Mouse (Mus musculus) kidney, postnatal 36 days (tissue): Measurements from ENCODE around the gene Elfn1.

ENCODE experiments used
- DNase-seq, 2 experiments: peaks; one replicate each; pipeline ENCODE4 v3.0.0; 2021 to 2022; ENCODE audit warnings: mixed read lengths in 2 of 2

The Elfn1 gene

DNA sequence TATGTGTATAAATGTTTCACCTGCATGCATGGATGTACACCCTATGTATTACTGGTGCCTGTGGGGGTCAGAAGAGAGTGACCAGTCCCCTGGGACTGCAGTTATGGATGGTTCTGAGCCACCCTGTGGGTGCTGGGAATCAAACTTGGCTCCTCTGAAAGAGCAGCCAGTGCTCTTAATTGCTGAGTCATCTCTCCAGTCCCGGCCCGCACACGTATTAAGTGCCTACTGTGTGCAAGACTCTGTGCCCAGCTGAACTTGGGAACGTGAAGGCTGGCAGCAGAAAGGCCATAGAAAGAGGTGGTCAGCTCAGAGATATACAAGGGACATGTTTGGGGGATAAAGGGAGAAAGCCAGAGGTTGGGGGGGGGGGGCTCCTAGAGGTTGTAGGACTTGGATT is 68.8 kb downstream of the Elfn1 start:
- no peak for DNase-seq

DNA sequence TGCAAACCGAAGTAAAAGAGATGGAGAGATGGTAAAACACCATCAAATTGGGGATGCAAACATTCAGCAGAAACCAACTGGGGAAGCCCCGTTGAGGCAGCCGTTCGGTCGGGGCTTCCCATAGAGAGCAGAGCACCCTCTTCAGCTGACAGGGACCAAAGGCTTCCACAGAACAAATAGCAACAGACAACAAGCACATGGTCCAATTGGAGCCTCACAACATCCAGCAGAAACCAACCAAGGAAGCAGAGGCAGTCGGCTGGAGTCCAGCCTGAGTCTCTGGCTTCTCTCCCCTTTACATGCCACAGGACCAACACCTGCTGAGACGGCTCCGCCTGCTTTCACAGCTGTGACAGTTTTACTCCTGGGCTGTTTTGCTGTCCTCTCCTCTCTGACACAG is 69.7 kb downstream of the Elfn1 start:
- no peak for DNase-seq

DNA sequence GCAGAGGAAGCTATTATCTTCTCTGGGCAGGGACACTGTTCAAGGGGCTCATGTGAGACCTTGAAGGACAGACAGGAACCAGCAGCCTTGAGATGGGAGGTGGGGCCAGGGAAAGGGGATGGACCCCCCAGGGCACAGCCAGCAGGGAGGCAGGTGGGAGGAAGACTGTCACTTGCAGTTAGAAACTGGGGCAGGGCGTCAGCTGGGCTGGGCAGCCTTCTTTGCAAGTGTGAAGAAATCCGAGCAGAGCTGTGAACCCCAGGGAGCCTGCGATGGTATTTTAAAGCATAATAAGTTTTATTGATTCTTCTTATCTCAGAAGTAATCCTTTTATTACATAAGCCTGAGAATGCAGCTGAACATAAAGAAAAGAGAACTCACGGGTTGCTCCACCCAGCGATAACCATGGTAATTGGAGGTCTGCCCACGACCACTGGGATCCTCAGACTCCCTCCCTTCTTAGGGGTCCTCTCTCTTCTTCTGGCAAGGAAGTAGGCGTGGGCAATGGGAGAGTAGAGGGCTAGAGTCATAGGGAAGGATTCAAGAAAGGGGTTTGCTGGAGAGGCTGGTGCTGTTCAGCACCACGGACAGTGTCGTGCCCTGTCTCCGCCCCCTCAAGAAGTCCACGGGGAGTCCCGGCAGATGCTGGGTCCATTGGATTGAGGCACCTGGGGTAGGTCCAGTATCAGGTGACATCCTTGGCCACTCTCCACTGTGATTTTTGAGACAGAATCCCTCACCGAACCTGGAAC is 71.0 kb downstream of the Elfn1 start:
- peak in 1 of 2 experiments; percentile 57 for DNase-seq

DNA sequence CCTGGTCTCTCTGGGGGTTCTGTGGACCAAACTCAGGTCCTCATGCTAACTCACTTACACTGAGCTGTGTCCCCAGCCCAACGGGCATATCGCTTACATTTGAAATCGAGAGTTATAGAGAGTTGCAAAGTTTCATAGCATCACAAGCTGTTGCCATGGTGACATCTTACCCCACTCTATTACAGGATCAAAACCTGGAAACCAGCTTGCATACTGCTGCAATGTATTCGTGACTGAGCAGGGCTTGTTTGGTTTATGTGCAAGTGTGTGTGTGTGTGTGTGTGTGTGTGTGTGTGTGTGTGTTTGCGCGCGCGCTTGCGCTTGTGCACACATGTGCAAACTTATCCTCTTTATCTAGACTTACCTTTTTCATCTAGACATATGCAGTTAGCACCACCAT is 71.6 kb downstream of the Elfn1 start:
- no peak for DNase-seq

DNA sequence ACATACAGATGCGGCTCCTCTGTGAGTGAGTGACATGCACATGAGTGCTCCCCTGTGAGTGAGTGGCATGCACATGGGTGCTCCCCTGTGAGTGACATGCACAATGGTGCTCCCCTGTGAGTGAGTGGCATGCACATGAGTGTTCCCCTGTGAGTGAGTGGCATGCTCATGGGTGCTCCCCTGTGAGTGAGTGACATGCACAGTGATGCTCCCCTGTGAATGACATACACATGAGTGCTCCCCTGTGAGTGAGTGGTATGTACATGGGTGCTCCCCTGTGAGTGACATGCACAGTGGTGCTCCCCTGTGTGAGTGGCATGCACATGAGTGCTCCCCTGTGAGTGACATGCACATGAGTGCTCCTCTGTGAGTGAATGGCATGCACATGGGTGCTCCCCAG is 74.2 kb downstream of the Elfn1 start:
- no peak for DNase-seq

- peak; percentile 43 to 62 for DNase-seq
Observed at GRCm38 (mm10) chr5:139985073-139985746, 77.5 kb downstream of the Elfn1 start.

DNA sequence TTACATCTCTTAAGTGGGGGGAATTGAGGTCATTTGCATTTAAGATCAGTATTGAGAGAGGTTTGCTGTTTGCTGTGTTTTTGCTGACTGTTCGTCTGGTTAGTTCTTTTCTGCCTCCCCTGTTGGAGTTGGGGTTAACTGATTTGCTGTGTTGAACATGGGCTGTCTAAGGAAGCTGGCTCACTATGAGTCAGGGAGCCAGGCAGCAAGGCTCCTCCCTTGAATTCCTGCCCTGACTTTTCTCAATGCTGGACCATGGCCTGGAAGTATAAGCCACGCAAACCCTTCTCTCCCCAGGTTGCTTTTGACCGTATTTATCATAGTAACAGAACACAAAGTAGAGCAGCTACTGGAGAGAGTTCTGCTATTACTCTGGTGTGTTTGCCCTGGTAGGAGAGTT is 83.8 kb downstream of the Elfn1 start:
- DNase-seq: no peak

DNA sequence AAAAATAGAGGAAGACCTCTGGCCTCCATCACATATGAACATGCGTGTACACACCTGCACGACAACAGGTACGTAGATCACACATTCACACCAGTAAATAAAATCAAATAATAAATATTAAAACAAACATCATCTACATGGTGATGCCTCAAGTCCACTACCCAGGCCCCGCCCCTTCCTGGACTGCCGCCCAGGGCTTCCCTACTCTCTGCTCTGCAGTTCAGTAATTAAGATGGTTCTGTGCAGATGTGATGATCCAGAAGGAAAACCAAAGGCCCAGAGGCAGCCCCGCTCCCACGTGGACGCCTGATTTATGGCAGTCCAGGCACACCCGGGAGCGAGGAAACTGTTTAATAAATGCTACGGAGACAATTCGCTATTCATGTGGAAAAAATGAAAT is 90.6 kb downstream of the Elfn1 start:
- peak; percentile 18 to 74 for DNase-seq

DNA sequence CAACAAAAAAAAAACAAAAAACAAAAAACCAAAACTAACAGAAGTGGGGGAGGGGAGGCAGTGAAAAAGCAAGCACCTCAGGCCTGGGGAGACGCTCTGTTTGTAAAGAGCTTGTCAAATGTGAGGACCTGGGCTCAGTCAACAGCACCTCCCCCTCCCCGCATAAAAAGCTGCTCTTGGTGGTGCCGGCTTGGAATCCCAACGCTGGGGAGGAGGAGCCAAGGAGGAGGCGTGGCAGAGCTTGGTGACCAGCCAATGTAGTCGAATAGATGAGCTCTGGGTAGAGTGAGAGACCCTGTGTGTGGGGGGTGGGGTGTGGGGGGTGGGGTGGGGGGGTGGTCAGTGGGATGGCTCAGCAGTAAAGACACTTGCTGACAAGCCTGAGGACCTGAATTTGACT is 91.2 kb downstream of the Elfn1 start:
- DNase-seq: no peak

DNA sequence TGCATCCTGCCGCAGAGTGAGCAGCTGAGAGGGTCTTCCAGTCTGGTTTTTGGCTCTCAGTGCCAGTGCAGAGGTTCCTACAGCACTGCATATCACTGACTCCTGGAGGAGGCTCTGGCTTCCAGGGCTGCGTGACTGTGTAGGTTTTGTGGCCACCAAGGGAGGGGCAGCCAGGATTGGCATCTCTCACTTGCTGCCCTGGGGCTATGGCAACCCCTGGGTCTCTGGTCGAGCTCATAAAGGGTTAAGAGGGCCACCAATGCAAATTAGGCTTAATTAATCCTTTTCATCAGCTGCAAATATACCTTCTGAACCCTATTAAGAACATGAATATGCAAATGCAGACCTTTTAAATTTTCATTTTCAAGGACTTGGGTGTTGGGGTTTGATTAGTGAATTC is 94.8 kb downstream of the Elfn1 start:
- DNase-seq: no peak

DNA sequence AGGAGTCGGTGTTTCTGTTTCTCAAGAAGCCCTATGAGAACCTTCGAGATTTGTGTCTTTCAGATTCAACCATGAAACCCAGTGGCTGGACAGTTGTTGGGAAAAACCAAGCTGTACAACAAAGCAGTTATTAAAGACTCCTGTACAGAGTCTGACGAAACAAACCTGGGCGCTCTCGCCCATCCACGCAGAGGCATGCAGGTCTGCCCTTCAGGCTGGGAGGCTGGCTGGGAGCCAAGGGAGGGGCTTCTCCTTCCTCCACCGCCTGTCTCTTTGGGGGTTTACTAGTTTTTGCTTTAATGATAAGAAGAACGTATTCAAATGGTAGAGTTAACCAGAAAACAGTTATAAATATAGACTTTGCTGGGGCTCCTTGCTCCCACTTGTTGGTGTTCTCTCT is 99.1 kb downstream of the Elfn1 start:
- no peak for DNase-seq

GRCm38 (mm10) chr5:140007656-140008522 is 100.1 kb downstream of the Elfn1 start:
- DNase-seq: no peak

DNA sequence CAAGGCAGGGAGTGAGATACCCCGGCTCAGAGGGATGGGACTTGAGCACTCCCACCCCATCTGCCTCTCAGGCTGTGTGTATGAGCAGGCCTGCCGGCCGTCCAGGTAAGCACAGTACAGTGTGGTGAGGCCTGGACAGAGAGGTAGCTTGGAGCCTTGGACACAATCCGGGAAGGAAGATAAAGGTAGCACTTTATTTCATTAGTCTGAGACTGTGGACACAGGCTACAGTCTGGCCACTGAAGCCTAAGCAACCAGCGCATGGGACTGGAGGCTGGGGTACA is 100.7 kb downstream of the Elfn1 start:
- DNase-seq: no peak

- no peak for DNase-seq
Observed at GRCm38 (mm10) chr5:140009083-140009655, 101.4 kb downstream of the Elfn1 start.

DNA sequence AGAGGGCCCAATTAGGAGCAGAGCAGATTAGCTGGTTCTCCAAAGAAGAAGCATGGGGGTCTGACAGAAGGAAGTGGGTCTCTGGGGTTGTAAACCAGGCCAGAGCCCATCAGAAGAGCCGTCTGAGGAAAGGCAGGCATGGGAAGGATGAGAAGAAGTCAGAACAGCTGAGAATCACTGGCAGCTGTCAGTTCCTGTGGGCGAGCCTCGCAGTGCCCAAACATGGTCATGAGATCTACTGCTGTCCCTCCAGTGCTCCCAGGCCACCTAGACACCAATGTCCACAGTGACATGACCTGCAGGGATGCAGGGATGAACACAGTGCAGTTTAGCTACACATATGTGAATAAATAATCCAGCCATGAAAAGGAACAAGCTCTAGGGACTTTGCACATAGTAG is 102.7 kb downstream of the Elfn1 start:
- no peak for DNase-seq

GRCm38 (mm10) chr5:140012286-140012967 is 104.7 kb downstream of the Elfn1 start:
- DNase-seq: no peak

DNA sequence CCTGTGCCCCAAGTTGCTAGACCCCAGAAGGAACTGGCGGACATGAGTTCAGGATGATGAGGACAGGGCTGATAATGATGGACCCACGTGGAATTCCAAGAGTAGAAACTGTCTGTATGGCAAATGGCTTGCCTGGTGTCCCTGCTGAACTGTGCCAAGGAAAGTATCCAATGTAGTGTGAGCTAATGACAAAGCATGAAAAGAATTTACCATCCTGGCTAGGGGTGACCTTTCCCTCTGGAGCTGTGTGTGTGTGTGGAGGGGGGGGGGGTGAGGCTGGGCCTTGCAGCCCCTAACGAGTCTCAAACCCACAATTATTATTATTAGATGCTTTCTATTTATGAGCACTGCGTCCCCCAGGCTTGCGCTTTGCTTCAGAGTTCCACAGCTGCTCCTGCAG is 105.9 kb downstream of the Elfn1 start:
- DNase-seq: no peak

- no peak for DNase-seq
Observed at GRCm38 (mm10) chr5:140016896-140017295, 109.2 kb downstream of the Elfn1 start.

DNA sequence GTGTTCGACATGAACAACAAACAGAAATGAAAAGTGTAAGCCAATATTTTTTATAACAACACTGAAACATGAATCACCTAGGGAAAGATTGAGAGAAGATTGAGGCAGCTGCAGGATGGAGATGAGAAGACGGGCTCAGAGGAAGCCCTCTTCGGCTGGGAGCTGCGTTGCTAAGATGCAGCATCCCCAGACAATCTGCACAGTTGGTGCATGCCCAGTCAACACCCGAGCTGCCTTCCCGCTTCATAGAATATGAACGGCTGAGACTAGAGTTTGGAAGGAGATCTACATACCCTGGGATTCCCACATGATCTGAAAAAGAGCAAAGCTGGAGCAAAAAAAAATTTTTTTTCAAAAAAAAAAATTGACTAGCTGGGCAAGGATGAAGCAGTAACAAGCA is 111.0 kb downstream of the Elfn1 start:
- no peak for DNase-seq

DNA sequence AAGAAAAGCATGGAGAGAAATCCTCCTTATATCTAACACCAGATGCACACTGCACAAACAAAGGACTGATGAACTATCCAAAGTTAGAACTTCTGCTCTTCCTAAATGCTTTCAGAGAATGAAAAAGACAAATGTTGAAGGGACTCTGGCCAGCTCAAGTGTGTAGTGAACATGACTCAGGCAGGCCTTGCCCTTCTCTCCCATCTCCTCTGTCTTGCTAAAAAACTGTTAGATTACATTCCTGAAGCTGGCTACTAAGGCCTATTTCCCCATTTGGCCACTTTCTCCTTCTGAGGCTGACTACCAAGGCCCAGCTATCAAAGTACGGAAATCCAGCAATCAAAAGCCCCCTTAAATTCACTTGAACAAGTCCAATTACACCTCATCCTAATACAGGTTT is 111.9 kb downstream of the Elfn1 start:
- DNase-seq: no peak

- DNase-seq: no peak
Observed at GRCm38 (mm10) chr5:140021755-140022154, 114.0 kb downstream of the Elfn1 start.

DNA sequence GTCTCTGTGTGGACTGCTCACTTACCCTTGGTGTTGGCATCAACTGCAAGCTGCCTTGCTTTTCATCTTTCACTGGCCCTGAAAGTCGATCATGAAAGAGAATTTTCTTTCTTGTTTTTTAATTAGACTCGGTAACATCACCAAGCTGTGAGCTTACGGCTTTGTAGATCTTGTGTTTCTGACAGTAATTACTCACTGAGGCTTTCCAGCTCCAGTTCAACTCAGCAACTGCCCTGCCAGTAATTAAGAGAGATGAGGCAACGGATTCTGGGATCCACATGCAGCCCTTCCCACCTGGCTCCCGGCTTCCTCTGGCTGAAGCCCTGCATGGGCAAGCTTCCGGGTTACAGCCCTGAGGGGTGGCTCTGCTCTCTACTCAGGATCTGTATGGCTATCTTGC is 115.1 kb downstream of the Elfn1 start:
- no peak for DNase-seq

- DNase-seq: peak; percentile 90 to 92
Observed at GRCm38 (mm10) chr5:140023941-140024500, 116.3 kb downstream of the Elfn1 start.
